Mouse (Mus musculus): ENCODE data around the gene Arl5a. TPM values are rescaled to one million over a fixed set of nuclear protein-coding genes. Genes with fewer than 3 reads are reported as not detected.

Gene Arl5a
- total and polyA plus RNA-seq, 3 experiments = 5.4 to 40.3 (median 32.1) TPM

DNA sequence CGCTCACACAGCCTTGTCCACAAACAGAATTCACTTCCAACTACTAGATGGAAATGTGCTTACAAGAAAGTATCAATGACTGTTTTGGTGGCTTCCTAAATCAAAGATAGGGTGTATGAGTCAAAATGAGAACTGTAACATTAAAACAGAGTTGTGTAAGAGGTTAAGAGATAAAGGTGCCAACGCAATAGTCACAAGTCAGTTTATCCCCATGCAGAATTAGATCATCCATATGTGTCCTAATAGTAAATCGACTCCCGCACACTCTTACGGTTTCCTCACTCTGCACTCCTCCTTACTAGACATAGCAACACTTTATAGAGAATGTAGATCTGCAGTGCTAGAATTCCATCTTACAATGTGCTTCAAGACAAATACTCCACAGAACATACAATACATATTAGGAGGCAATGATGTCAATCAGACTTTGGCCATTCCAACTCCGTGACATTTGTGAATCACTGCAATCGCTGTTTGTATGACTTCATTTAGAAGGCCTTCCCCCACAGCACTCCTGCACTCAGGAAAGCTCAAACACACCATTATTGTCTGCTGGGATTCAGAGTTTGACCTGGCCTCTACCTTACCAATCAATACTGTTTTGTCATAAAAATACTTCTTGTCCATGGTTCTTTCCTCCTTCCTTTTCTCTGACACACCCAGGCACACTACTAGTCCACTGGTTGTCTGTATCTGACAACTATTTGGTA, 4.5 kb downstream of the Arl5a start:
- no peak for ATAC-seq (ENCODE audit: extremely low read depth, insufficient number of reproducible peaks, low FRiP score, poor library complexity, severe bottlenecking)
- H3K4me1 ChIP-seq (ENCODE audit: insufficient read depth, low read depth, low read length) = peaks cover 37% of the 10 kb centered on the region

DNA sequence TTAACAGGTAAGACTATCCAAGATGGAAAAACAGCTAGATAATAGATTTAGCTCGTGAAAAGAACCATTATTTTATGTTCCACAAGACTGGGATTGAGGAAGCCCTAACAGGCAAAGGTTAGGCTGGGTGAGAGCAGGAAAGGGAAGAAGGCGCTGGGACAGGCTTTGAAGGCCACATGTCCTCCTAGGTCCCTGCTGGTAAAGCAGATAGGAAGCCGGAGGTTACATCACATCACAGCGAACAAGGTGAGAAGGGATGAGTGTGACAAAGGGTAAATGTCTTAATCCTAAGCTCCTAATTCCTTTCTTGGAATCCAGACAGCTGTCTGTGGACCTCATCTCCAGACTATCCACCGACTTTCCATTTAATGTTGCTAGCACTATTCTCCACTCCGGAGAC, 5.4 kb downstream of the Arl5a start:
- no peak for ATAC-seq (ENCODE audit: extremely low read depth, insufficient number of reproducible peaks, low FRiP score, poor library complexity, severe bottlenecking)
- H3K36me3 ChIP-seq (replicated peaks) = peaks cover 32% of the 10 kb centered on the region
- no peak for DNase-seq (ENCODE audit: low spot score)
- H3K4me1 ChIP-seq (ENCODE audit: insufficient read depth, low read depth, low read length) = peaks cover 36% of the 10 kb centered on the region
- no peaks in the 10 kb centered on the region for H3K27me3 ChIP-seq (ENCODE audit: insufficient read depth, low read length)
- TF ChIP-seq CTCF (IDR thresholded peaks at IDR 0.05; ENCODE audit: low read depth, low read length) (no peak), GATA1 (IDR thresholded peaks at IDR 0.05; ENCODE audit: borderline replicate concordance, low read length) (no peak), POLR2AphosphoS5 (IDR thresholded peaks at IDR 0.05; ENCODE audit: insufficient replicate concordance, low read depth, low read length) (no peak), GATA2 (IDR thresholded peaks at IDR 0.05; ENCODE audit: borderline replicate concordance, low read depth, low read length) (no peak), TAL1 (conservative IDR thresholded peaks at IDR 0.05; ENCODE audit: low read depth, low read length) (no peak)
- H3K9me3 ChIP-seq (replicated peaks) = no peaks in the 10 kb centered on the region
- no peak overlapping the region for H3K4me3 ChIP-seq (ENCODE audit: low read depth, low read length)

More for the DNA sequence above, 4.5 kb downstream of the Arl5a start:
- Histone ChIP-seq H3K36me3 (replicated peaks) (peaks cover 32% of the 10 kb centered on the region), H3K27me3 (ENCODE audit: insufficient read depth, low read length) (no peaks in the 10 kb centered on the region), H3K9me3 (replicated peaks) (no peaks in the 10 kb centered on the region), H3K4me3 (ENCODE audit: low read depth, low read length) (no peak overlapping the region)
- DNase-seq (ENCODE audit: low spot score) = no peak
- TF ChIP-seq GATA2 (IDR thresholded peaks at IDR 0.05; ENCODE audit: borderline replicate concordance, low read depth, low read length) (no peak), POLR2AphosphoS5 (IDR thresholded peaks at IDR 0.05; ENCODE audit: insufficient replicate concordance, low read depth, low read length) (no peak), TAL1 (conservative IDR thresholded peaks at IDR 0.05; ENCODE audit: low read depth, low read length) (no peak), GATA1 (IDR thresholded peaks at IDR 0.05; ENCODE audit: borderline replicate concordance, low read length) (no peak), CTCF (IDR thresholded peaks at IDR 0.05; ENCODE audit: low read depth, low read length) (no peak)

GRCm38 (mm10) chr2:52412524-52413037, 12.1 kb downstream of the Arl5a start:
- H3K36me3 ChIP-seq (replicated peaks) = peaks cover 59% of the 10 kb centered on the region
- peaks cover 3% of the 10 kb centered on the region; the same call in 1 of the 2 replicates for H3K4me1 ChIP-seq (ENCODE audit: insufficient read depth, low read depth, low read length)
- H3K4me3 ChIP-seq (ENCODE audit: low read depth, low read length) = no peak overlapping the region
- no peak for DNase-seq (ENCODE audit: low spot score)
- no peak for TF ChIP-seq GATA2 (IDR thresholded peaks at IDR 0.05; ENCODE audit: borderline replicate concordance, low read depth, low read length)
- no peak for TF ChIP-seq TAL1 (conservative IDR thresholded peaks at IDR 0.05; ENCODE audit: low read depth, low read length)
- TF ChIP-seq POLR2AphosphoS5 (IDR thresholded peaks at IDR 0.05; ENCODE audit: insufficient replicate concordance, low read depth, low read length) = no peak
- no peak for TF ChIP-seq CTCF (IDR thresholded peaks at IDR 0.05; ENCODE audit: low read depth, low read length)
- TF ChIP-seq GATA1 (IDR thresholded peaks at IDR 0.05; ENCODE audit: borderline replicate concordance, low read length) = no peak
- H3K9me3 ChIP-seq (replicated peaks) = no peaks in the 10 kb centered on the region
- ATAC-seq (ENCODE audit: extremely low read depth, insufficient number of reproducible peaks, low FRiP score, poor library complexity, severe bottlenecking) = no peak
- H3K27me3 ChIP-seq (ENCODE audit: insufficient read depth, low read length) = no peaks in the 10 kb centered on the region

GRCm38 (mm10) chr2:52406480-52406879, 18.2 kb downstream of the Arl5a start:
- Histone ChIP-seq H3K4me1 (ENCODE audit: insufficient read depth, low read depth, low read length) (peaks cover 10% of the 10 kb centered on the region), H3K27me3 (ENCODE audit: insufficient read depth, low read length) (no peaks in the 10 kb centered on the region), H3K9me3 (replicated peaks) (no peaks in the 10 kb centered on the region), H3K36me3 (replicated peaks) (peaks cover 78% of the 10 kb centered on the region), H3K4me3 (ENCODE audit: low read depth, low read length) (no peak overlapping the region)
- DNase-seq (ENCODE audit: low spot score) (no peak), ATAC-seq (ENCODE audit: extremely low read depth, insufficient number of reproducible peaks, low FRiP score, poor library complexity, severe bottlenecking) (no peak)
- no peak for TF ChIP-seq CTCF (IDR thresholded peaks at IDR 0.05; ENCODE audit: low read depth, low read length)
- no peak for TF ChIP-seq POLR2AphosphoS5 (IDR thresholded peaks at IDR 0.05; ENCODE audit: insufficient replicate concordance, low read depth, low read length)
- TF ChIP-seq GATA2 (IDR thresholded peaks at IDR 0.05; ENCODE audit: borderline replicate concordance, low read depth, low read length) = no peak
- TF ChIP-seq TAL1 (conservative IDR thresholded peaks at IDR 0.05; ENCODE audit: low read depth, low read length) = no peak
- no peak for TF ChIP-seq GATA1 (IDR thresholded peaks at IDR 0.05; ENCODE audit: borderline replicate concordance, low read length)

DNA sequence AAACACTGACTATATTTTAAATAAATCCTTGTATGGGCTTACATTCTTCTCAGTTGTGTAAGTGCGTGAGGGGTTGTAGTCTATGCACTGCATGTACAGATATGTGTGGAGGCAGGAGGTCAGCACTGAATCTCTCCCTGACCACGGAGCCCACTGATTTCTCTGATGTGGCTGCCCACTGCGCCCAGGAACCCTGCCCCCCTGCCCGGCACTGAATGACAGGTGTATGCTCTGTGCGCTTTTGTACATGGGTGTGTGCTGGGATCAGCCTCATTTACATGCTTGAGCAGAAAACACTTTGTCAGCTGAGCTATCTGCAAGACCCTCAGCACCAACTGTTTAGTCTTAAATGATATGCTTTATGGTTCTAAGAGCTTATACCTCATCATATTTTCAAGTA, 19.5 kb downstream of the Arl5a start:
- Histone ChIP-seq H3K4me1 (ENCODE audit: insufficient read depth, low read depth, low read length) (peaks cover 10% of the 10 kb centered on the region), H3K36me3 (replicated peaks) (peaks cover 70% of the 10 kb centered on the region), H3K27me3 (ENCODE audit: insufficient read depth, low read length) (no peaks in the 10 kb centered on the region), H3K9me3 (replicated peaks) (no peaks in the 10 kb centered on the region), H3K4me3 (ENCODE audit: low read depth, low read length) (no peak overlapping the region)
- no peak for ATAC-seq (ENCODE audit: extremely low read depth, insufficient number of reproducible peaks, low FRiP score, poor library complexity, severe bottlenecking)
- TF ChIP-seq CTCF (IDR thresholded peaks at IDR 0.05; ENCODE audit: low read depth, low read length) (no peak), TAL1 (conservative IDR thresholded peaks at IDR 0.05; ENCODE audit: low read depth, low read length) (no peak), GATA2 (IDR thresholded peaks at IDR 0.05; ENCODE audit: borderline replicate concordance, low read depth, low read length) (no peak), POLR2AphosphoS5 (IDR thresholded peaks at IDR 0.05; ENCODE audit: insufficient replicate concordance, low read depth, low read length) (no peak), GATA1 (IDR thresholded peaks at IDR 0.05; ENCODE audit: borderline replicate concordance, low read length) (no peak)
- no peak for DNase-seq (ENCODE audit: low spot score)

- H3K36me3 ChIP-seq (replicated peaks) = peaks cover 6% of the 10 kb centered on the region
- TF ChIP-seq GATA2 (IDR thresholded peaks at IDR 0.05; ENCODE audit: borderline replicate concordance, low read depth, low read length) (no peak), POLR2AphosphoS5 (IDR thresholded peaks at IDR 0.05; ENCODE audit: insufficient replicate concordance, low read depth, low read length) (no peak), CTCF (IDR thresholded peaks at IDR 0.05; ENCODE audit: low read depth, low read length) (no peak), TAL1 (conservative IDR thresholded peaks at IDR 0.05; ENCODE audit: low read depth, low read length) (no peak), GATA1 (IDR thresholded peaks at IDR 0.05; ENCODE audit: borderline replicate concordance, low read length) (no peak)
- no peaks in the 10 kb centered on the region for H3K9me3 ChIP-seq (replicated peaks)
- ATAC-seq (ENCODE audit: extremely low read depth, insufficient number of reproducible peaks, low FRiP score, poor library complexity, severe bottlenecking) (no peak), DNase-seq (ENCODE audit: low spot score) (no peak)
- H3K4me1 ChIP-seq (ENCODE audit: insufficient read depth, low read depth, low read length) = peaks cover 5% of the 10 kb centered on the region; the same call in 1 of the 2 replicates
- no peak overlapping the region for H3K4me3 ChIP-seq (ENCODE audit: low read depth, low read length)
- H3K27me3 ChIP-seq (ENCODE audit: insufficient read depth, low read length) = peaks cover 6% of the 10 kb centered on the region; the same call in 1 of the 2 replicates
These were observed 30.2 kb downstream of the Arl5a start for GRCm38 (mm10) chr2:52394529-52394928.
